Mouse (Mus musculus) hindbrain, embryonic 14.5 days (tissue): Measurements from ENCODE around the gene Klhl29. TPM values are rescaled to one million over a fixed set of nuclear protein-coding genes. Genes with fewer than 3 reads are reported as not detected.
A peak's percentile ranks its signal among the peaks of the same experiment; 100 is the strongest.

ENCODE experiments used
- ATAC-seq: fragments of 200-750 bp; cut with Nextera tagmentation; 2 replicates; pipeline ENCODE4 v1.8.0; 2017; ENCODE audit warnings: moderate number of reproducible peaks, mild to moderate bottlenecking, moderate TSS enrichment, moderate library complexity; ENCODE audit not compliant: low FRiP score
- DNase-seq: peaks from one replicate; pipeline ENCODE4 v3.0.0-alpha.2; 2015; ENCODE audit warnings: low spot score
- H3K27ac ChIP-seq: fragments of 300-500 bp; sonication (generic); 2 replicates; pipeline ENCODE4 v1.5.1; 2014; ENCODE audit warnings: mild to moderate bottlenecking, moderate library complexity
- H3K27me3 ChIP-seq: fragments of 300-500 bp; sonication (generic); 2 replicates; pipeline ENCODE4 v1.6.1; 2014; ENCODE audit warnings: mild to moderate bottlenecking, low read length, mixed read lengths; ENCODE audit not compliant: control insufficient read depth, insufficient read depth
- H3K36me3 ChIP-seq: fragments of 300-500 bp; sonication (generic); replicated peaks from 2 replicates; pipeline ENCODE4 v1.6.1; 2014; ENCODE audit not compliant: control insufficient read depth, insufficient read depth
- H3K4me1 ChIP-seq: fragments of 300-500 bp; sonication (generic); replicated peaks from 2 replicates; pipeline ENCODE4 v1.6.1; 2014; ENCODE audit warnings: antibody characterized with exemption, low read length, mixed read lengths; ENCODE audit not compliant: control insufficient read depth, insufficient read depth
- H3K4me2 ChIP-seq: fragments of 300-500 bp; sonication (generic); replicated peaks from 2 replicates; pipeline ENCODE4 v1.6.1; 2014; ENCODE audit warnings: mild to moderate bottlenecking, moderate library complexity
- H3K4me3 ChIP-seq: fragments of 300-500 bp; sonication (generic); replicated peaks from 2 replicates; pipeline ENCODE4 v1.5.1; 2014; ENCODE audit warnings: mild to moderate bottlenecking, low read length
- H3K9ac ChIP-seq: fragments of 300-500 bp; sonication (generic); 2 replicates; pipeline ENCODE4 v1.6.1; 2014
- H3K9me3 ChIP-seq: fragments of 300-500 bp; sonication (generic); 2 replicates; pipeline ENCODE4 v1.6.1; 2016; ENCODE audit warnings: low read length; ENCODE audit not compliant: control insufficient read depth
- WGBS: fragments of 180-500 bp; shearing (Covaris S2); extraction: QIAGEN DNeasy Blood & Tissue Kit; methylation state at CpG from one replicate; pipeline ENCODE4 v1.1.7; 2014; 5-methylcytosine and 5-hydroxymethylcytosine counted together
- polyA plus RNA-seq: library from polyadenylated mRNA; unstranded; fragments of >200 nt; fragmentation: Nextera tagmentation; extraction: Ambion mirVana; gene quantifications from 2 replicates; pipeline ENCODE4 v1.2.1, GENCODE M21; 2014

Klhl29 gene
- polyA plus RNA-seq, 1 experiment from 2014 or later: 9.2 TPM

DNA sequence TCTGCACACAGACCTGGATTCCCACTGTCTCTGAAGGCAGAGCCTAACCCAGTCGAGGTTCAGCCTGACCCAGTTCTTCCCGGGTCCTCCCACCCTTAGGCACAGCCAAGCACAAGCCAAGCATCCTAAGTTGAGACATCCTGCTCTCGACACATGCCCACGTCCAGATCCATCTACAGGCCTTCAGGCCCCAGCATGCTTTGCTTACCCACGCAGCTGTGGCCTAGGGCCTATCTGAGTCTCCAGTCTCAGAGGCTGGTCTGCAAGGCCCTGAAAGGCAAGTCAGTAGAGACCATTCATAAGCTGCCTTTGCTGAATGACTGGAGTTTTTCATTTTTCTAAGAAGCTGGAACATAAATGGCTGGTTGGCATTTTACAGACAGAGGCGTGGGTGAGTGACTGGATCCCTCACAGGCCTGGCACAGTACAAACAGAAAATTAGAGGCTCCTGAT, 35.3 kb downstream of the Klhl29 start:
- DNase-seq (no peak), ATAC-seq (no peak)
- Histone ChIP-seq H3K4me3 (no peak overlapping the region), H3K9ac (no peak overlapping the region), H3K36me3 (no peaks in the 10 kb centered on the region), H3K27ac (no peak overlapping the region), H3K27me3 (no peaks in the 10 kb centered on the region), H3K4me2 (no peak overlapping the region), H3K9me3 (no peaks in the 10 kb centered on the region), H3K4me1 (peaks cover 12% of the 10 kb centered on the region; the same call in 1 of the 2 replicates)
- 89% methylated on average over 6 of the region's 6 CpGs for WGBS

DNA sequence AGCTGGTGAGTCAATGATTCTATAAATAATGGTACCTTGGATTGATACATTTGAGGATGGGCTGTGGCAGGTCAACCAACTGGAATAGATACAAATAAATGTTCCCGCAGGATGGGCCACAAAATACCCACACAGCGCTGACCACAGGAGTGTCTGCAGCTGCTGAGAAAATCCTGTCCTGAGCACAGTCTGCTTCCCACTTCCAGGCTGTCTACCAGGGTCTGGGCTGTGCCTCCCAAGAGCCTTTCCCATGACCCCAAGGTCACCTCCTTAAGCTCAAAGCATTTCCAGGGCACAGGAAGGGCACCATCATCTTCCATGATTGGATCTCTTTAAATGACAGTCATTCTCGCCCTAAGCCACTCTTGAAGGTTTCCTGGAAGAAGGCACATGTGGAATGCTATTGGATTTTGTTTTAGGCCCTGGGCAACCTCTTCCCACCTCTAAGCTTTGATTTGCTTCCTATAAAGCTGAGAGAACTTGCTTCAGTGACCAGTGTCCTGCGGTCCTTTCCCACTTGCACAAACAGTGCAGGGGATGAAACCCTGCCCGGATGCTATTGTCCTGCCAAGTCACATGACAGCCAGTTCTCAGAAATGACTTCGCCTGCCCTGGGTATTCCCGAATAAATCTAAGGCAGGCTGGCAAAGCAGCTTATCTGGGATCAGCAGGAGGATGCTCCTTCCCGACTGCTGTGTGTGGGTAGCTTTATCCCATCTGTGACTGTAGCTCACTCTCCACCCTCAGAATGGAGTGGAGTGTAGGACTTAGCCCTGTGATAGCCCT, 38.4 kb downstream of the Klhl29 start:
- Histone ChIP-seq H3K27me3 (no peaks in the 10 kb centered on the region), H3K4me2 (no peak overlapping the region), H3K4me3 (no peak overlapping the region), H3K36me3 (no peaks in the 10 kb centered on the region), H3K4me1 (peaks cover 24% of the 10 kb centered on the region), H3K9me3 (no peaks in the 10 kb centered on the region), H3K27ac (no peak overlapping the region), H3K9ac (no peak overlapping the region)
- DNase-seq (no peak), ATAC-seq (no peak)
- WGBS: 27% methylated on average over 8 of the region's 8 CpGs

DNA sequence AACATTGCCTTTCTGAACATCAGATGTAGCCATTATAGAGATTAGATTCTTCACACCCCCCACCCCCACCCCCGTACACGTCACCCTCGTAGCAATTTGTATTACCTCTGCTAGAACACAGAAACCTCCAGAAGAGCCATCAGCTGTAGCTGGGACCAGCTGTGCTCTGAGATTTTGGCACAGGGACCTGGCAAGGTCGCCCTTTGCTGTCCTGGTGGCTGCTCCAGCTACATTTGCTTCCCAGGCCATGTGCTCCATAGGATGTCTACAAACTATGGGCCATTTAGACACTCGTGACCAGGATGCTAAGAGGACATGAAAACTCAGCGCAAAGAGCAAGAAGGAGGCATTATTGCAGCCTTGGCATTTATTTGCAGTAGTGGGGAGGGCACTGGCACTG, 39.2 kb downstream of the Klhl29 start:
- Histone ChIP-seq H3K27ac (no peak overlapping the region), H3K27me3 (no peaks in the 10 kb centered on the region), H3K9me3 (no peaks in the 10 kb centered on the region), H3K4me3 (no peak overlapping the region), H3K9ac (no peak overlapping the region), H3K36me3 (no peaks in the 10 kb centered on the region), H3K4me2 (no peak overlapping the region), H3K4me1 (peaks cover 28% of the 10 kb centered on the region)
- DNase-seq (no peak), ATAC-seq (no peak)
- WGBS: 74% methylated on average over 6 of the region's 6 CpGs

DNA sequence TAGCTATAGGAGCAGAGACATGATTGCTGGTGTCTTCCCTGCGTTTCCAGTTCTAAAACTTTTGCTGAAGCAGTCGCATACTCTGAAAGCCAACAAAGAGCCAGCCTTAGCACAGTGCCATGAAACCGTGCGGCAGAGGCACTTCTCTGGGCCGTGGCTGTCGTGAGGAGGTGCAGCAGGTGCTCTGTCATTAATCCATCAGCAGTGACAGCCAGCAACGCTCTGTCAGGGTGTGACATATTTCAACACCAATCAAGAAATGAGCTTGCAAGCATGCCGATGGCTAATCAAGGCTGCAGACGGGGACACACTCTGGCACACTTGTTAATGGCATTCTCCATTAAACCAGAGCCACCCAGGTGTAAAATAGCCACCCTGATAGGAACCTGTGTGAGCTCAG, 40.5 kb downstream of the Klhl29 start:
- H3K4me1 ChIP-seq: peaks cover 28% of the 10 kb centered on the region

DNA sequence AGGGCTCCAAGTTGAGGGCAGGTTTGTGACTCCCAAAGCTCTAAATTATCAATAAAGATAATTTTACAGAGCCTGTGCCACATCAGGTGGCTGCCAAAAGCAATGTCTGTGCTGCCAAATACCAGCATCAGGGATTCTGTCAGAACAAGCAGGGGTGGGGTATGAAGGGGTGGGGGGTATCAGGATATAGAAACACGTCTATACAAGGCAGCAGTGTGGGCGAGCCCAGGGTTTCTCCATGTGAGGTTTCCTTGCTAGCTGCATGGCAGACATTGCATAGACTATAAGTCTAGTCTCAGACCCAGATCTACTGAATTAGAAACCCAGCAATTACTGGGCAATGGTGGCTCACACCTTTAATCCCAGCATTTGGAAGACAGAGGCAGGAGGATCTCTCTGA, 41.3 kb downstream of the Klhl29 start:
- no peaks in the 10 kb centered on the region for H3K27me3 ChIP-seq
- H3K4me3 ChIP-seq: no peak overlapping the region
- H3K9ac ChIP-seq: no peak overlapping the region
- WGBS: 84% methylated on average over 2 of the region's 2 CpGs
- no peak overlapping the region for H3K27ac ChIP-seq
- H3K4me1 ChIP-seq: peaks cover 28% of the 10 kb centered on the region
- ATAC-seq (no peak), DNase-seq (no peak)
- no peak overlapping the region for H3K4me2 ChIP-seq
- no peaks in the 10 kb centered on the region for H3K36me3 ChIP-seq
- no peaks in the 10 kb centered on the region for H3K9me3 ChIP-seq

More for the DNA sequence above, 40.5 kb downstream of the Klhl29 start:
- no peak overlapping the region for H3K4me3 ChIP-seq
- H3K9me3 ChIP-seq: no peaks in the 10 kb centered on the region
- no peaks in the 10 kb centered on the region for H3K36me3 ChIP-seq
- DNase-seq (no peak), ATAC-seq (no peak)
- WGBS: 47% methylated on average over 9 of the region's 9 CpGs
- no peak overlapping the region for H3K4me2 ChIP-seq
- no peak overlapping the region for H3K27ac ChIP-seq
- H3K9ac ChIP-seq: no peak overlapping the region
- H3K27me3 ChIP-seq: no peaks in the 10 kb centered on the region

DNA sequence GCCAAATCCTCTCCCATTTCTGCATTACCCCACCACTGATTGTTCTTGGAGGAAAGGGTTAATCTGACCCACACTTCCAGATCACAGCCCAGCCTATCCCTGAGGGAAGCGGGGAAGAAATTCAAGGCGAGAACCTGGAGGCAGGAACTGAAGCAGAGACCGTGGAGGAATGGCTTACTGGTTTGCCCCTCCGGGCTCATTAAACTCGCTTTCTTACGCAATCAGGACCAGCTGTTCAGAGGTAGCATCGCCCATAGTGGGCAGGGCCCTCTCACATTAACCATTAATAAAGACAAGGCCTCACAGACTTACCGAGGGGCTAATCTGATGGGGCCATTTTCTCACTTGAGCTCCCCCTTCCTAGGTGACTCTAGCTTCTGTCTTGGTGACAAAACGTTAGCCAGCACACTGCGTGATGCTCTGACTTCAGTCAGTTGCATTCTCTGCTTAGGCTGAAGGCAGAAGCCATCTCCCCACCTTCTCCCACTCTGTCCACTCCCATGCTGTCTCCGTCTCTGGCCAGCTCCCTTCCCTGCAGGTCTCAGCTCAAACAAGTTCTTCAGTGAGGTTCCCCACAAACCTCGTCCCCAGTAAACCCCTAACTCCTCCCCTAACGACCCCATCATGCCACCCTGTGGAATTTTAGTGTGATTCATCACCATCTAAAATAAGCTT, 43.5 kb downstream of the Klhl29 start:
- WGBS: 38% methylated on average over 13 of the region's 13 CpGs
- peak; percentile 42 for ATAC-seq
- no peak for DNase-seq
- peak overlapping the region; percentile 3; the same call in 1 of the 2 replicates for H3K4me2 ChIP-seq
- no peaks in the 10 kb centered on the region for H3K36me3 ChIP-seq
- peaks cover 21% of the 10 kb centered on the region for H3K4me1 ChIP-seq
- no peak overlapping the region for H3K9ac ChIP-seq
- peak overlapping the region; percentile 66; the same call in 1 of the 2 replicates for H3K27ac ChIP-seq
- H3K9me3 ChIP-seq: no peaks in the 10 kb centered on the region
- H3K27me3 ChIP-seq: no peaks in the 10 kb centered on the region
- no peak overlapping the region for H3K4me3 ChIP-seq

DNA sequence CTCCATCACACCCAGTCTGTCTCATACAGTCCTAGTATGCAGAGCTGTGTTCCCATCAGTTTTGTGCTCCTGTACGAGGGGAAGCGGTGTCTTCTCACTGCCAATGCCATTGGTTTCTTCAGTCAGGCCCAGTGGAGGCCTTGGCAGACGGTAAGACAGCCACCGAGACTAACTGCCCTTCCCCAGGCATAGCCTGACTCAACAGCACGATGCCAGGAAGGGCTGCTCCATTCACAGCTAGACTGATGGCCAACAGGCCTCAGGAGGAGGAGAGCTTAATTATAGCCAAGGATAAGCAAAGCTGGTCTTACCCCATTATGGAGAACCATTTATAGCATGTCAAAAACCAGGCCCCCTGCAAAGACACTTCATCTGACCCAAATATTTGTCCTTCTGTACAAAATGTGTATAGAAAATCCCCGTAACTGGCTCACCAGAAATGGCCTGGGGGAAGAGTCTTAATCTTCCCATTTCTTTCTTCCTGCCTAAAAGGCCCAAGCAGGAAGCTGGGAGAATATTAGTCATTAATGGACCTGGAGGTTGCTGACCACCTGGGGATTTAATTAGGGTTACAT, 44.9 kb downstream of the Klhl29 start:
- Histone ChIP-seq H3K9me3 (no peaks in the 10 kb centered on the region), H3K9ac (no peak overlapping the region), H3K4me3 (no peak overlapping the region), H3K4me1 (peaks cover 17% of the 10 kb centered on the region), H3K27ac (no peak overlapping the region), H3K36me3 (no peaks in the 10 kb centered on the region), H3K27me3 (no peaks in the 10 kb centered on the region), H3K4me2 (no peak overlapping the region)
- WGBS: 80% methylated on average over 6 of the region's 6 CpGs
- DNase-seq (no peak), ATAC-seq (no peak)

DNA sequence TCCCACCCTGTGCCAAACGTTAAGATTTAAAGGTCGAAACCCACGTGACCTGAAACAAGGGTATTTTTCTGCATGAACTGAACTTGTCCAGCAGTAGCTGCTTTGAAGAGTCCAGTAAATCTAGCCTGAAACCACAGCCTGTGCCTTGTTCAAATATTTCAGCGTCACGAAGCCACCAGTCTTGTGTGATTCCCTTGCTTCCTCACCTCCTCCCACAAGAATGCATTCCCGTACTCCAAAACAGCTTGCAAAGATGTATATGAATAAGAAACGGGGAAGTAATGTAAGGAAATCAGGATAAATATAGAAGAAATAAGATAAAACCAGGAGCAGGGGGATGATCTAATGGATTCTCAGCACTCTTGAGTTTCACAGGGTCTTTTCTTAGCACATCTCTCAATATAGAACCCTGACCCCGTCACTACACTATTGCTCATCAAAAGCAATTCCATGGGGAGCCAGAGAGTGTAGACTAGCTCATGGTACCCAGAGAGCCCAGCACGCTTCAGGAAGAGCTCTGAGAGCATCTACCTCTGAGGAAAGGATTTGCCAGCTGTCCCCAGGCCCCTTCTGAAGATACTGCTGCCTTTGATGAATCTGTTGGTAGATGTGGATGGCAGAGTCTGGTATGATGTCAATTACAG, 52.9 kb downstream of the Klhl29 start:
- no peak overlapping the region for H3K9ac ChIP-seq
- no peak overlapping the region for H3K4me2 ChIP-seq
- WGBS: 93% methylated on average over 9 of the region's 9 CpGs
- H3K27me3 ChIP-seq: no peaks in the 10 kb centered on the region
- 0 out of 2 replicates have a peak, but pooled peaks have one; percentile 24 for ATAC-seq
- DNase-seq: no peak
- H3K36me3 ChIP-seq: no peaks in the 10 kb centered on the region
- H3K4me1 ChIP-seq: no peaks in the 10 kb centered on the region; the same call in 1 of the 2 replicates
- H3K27ac ChIP-seq: no peak overlapping the region
- H3K9me3 ChIP-seq: no peaks in the 10 kb centered on the region
- H3K4me3 ChIP-seq: no peak overlapping the region

DNA sequence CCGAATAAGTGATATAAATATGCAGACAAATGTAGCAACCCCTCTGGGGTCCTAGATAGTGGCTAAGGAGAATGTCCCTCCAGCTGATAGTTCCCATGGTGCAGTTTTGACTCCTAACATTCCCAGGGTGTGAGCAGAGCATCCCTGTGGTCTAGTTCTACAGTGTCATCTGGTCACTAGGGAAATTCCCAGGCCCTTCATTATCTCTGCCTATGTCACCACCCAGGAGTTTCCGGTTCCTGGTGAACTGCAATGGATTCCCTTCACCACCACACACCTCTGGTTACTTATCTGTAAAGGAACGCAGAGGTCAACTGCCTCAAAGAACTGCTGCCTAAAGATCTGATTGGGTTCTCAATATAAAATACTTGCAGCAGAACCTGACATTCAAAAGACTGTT, 54.5 kb downstream of the Klhl29 start:
- no peak overlapping the region for H3K4me2 ChIP-seq
- no peak overlapping the region for H3K4me3 ChIP-seq
- H3K36me3 ChIP-seq: no peaks in the 10 kb centered on the region
- H3K27ac ChIP-seq: no peak overlapping the region
- no peak overlapping the region for H3K9ac ChIP-seq
- DNase-seq (no peak), ATAC-seq (no peak)
- 88% methylated on average over 3 of the region's 3 CpGs for WGBS
- H3K4me1 ChIP-seq: no peaks in the 10 kb centered on the region; the same call in 1 of the 2 replicates
- no peaks in the 10 kb centered on the region for H3K9me3 ChIP-seq
- H3K27me3 ChIP-seq: no peaks in the 10 kb centered on the region
